Mouse (Mus musculus): ENCODE measurements around the gene Il4ra.

GRCm38 (mm10) chr7:125541026-125541425 lies 10.9 kb upstream of the Il4ra start:
- TF ChIP-seq CTCF (IDR thresholded peaks at IDR 0.05; ENCODE audit: control insufficient read depth, insufficient read depth, insufficient replicate concordance, low read depth, low read length) (no peak), POLR2A (IDR thresholded peaks at IDR 0.05; ENCODE audit: control insufficient read depth, low read depth, low read length) (no peak)

Measured in testis, adult 2 months (tissue).